Mouse (Mus musculus) left cerebral cortex, adult 18-20 months (tissue): ENCODE measurements around the gene Tmem59l. TPM values are rescaled to one million over a fixed set of nuclear protein-coding genes. Genes with fewer than 3 reads are reported as not detected.

Source experiments
- DNase-seq, 2 experiments: peaks; one replicate each; pipeline ENCODE4 v3.0.0; 2021 to 2022; ENCODE audit warnings: low spot score in 2 of 2, mixed read lengths in 1 of 2
- total RNA-seq, 2 experiments: library from RNA; stranded (reverse); gene quantifications; 2 replicates each; pipeline ENCODE4 v1.2.3; 2021

Gene Tmem59l
- total RNA-seq, 2 experiments from 2014 or later, result 295 to 296 TPM

DNA sequence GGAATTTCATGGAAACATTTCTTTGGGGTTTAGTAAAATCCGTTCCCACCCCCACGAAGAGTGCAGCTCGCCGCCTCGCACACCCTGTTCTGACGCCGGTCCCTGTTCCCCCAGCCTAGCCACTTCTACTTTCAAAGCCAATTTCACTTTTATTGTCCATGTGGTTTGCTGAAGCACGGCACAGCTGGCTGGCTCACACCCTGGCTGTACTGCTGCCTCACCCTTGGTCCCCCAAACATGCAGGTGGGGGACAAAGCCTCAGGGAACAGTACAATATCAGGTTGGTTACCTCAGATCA, 24.7 kb downstream of the Tmem59l start:
- peak; percentile 48 for DNase-seq

DNA sequence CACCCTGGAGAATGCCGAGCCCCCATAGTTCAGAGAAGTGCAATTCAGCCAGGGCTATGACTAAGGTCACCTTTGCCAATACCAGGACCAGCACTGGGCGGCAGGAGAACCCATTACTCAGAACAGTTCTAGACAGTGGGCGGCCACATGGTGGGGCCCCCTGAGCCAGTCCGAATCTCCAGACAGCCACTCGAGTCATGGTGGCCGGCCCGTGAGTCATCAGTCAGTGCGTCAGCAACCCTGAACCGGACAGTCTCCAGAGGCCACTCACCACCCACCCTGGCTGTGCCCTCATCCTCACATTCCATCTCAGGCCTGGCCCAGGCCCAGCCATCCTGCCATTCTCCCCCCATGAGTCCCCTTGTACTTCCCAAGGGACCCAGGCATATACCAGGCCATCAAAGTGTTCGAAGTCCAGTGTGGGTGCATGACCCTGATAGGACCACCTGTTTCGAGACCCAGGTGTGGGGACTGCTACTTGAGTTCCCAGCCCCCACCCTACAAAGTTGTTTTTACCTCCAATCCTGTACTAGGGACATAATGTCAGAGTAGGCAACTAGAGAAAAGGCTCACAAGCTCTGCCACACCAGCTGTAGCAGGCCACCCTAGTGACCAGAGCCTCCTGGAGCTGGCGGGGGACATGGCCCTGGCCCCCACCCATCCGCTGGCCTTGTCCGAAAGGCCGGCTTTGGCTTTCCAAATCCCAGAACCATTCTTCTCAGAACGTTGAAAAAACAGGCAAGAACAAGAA, 25.2 kb downstream of the Tmem59l start:
- no peak for DNase-seq

GRCm38 (mm10) chr8:70460606-70461005, 26.6 kb downstream of the Tmem59l start:
- no peak for DNase-seq

DNA sequence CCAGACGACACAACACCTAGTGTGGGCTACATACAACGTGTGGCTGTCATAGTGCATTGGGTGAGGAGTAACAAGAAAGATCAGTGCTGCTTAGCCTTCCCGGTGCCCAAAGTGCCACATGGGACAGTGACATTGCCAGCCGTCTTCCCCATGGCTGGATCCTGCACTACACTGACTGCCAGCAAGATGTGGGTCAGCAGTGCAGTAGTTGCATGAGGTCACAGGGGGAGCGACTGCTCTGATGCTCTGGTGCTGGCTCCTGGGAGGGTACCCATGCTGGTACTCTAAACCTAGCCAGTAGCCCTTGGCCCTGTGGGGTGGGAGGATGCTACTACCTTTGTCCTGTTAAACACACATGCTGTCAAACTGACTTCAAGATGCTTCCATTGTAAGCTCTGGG, 27.0 kb downstream of the Tmem59l start:
- DNase-seq, result no peak

DNA sequence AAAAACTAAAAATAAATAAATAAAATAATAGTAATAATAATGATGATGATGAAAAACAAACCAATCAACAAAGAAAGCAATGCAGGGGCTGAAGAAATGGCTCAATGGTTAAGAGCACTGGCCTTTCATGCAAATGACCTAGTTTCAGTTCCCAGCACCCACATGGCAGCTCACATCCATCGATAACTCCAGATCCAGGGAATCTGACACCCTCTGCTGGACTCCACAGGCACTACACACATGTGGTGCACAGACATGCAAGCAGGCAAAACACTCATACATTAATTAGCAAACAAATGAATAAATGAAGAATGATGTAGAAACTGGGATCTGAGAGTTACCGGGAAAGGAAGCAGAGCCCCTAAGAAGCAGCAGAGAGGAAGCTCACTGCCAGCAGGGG, 27.5 kb downstream of the Tmem59l start:
- no peak for DNase-seq

- DNase-seq, result no peak
These were observed 28.7 kb downstream of the Tmem59l start for GRCm38 (mm10) chr8:70458462-70458861.

GRCm38 (mm10) chr8:70457882-70458281, 29.3 kb downstream of the Tmem59l start:
- no peak for DNase-seq

GRCm38 (mm10) chr8:70456996-70457395, 30.2 kb downstream of the Tmem59l start:
- no peak for DNase-seq

DNA sequence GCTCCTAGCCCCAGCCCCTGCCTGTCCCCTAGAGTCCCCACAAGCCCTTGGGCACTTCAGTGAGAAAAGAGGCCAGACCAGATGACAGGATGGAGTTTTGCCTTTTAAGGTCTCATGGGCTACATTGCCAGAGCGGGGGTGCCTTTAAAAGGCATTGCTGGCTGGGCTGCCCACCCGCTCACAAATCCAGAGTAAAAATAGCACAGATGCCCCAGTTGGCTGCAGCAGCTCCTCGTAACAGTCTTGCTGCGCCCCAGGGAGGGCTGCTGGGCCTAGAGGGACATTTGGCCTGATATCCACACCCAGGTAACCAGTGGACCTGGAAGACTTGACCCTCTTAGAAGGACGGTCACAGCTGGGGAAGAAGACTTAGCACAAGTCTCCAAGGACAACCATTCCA, 33.3 kb downstream of the Tmem59l start:
- DNase-seq, result peak; percentile 51 to 63

DNA sequence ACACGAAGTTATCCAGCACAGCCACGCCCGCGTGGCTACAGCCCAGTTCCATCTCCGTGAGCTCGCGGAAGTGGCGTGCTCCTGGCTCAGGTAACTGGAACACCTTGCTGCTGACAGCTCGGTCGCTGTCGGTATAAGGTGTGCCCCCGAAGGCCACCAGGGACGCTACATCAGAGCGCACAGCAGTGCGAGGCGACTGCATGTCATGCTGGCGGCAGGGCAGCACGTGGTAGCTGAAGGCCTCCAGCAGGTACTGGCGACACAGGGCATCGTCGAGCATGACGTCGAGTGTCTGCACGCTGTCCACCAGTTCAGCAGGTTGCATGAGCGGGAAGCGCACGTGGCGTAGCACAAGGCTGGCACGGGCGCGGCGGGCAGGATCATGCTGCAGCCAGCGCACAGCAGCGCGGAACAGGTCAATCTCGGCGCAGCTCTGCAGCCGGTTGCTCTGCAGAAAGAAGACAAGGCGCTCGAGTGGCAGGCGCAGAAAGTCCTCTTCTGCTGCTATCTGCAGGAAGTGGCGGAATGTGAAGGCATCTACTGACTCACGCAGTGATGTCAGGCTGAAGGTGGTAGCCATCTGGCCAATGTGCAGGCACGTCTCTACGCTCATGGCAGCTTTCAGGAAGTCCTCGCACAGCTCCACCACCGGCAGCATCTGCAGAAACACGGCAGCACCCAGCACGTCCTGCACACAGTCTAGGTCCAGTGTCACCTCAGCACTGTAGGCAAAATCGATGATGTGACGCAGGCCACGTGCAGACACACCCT, 34.8 kb downstream of the Tmem59l start:
- peak; percentile 52 to 56 for DNase-seq

DNA sequence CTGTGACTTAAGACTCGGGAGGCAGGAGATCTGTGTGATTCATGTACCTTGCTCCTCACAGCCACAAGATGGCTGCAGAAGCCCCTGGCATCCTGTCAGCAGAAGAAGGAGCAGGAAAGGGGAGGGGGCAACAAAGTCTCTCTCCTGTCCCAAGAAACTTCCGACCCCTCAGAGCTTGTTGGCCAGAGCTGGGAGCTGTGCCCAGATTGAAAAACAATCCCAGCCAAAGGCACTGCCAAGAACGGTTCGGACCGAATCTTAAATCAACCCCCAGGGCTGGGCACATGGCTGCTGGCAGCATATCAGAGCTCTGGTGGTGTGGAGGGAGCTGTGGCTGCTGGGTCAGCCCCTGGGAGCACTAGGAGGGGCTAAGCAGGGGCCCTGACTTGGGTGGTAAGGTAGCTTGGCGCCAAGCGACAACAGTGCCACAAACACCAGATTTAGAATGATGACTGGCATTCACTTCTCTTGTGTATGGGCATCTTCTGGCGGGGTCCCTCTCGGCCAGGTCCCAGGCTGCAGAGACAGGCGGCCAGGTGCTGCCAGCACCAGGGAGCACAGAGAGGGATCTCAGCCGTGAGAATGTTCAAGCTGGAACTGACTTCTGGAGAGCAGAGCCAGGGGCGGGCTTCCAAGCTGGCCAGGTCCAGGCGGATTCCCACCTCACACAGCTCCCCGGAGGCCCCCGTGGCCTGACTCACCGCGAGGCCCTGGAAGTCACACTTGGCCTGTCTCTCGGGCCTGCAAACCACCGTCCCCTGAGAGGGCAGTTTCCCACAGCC, 39.3 kb downstream of the Tmem59l start:
- no peak for DNase-seq

DNA sequence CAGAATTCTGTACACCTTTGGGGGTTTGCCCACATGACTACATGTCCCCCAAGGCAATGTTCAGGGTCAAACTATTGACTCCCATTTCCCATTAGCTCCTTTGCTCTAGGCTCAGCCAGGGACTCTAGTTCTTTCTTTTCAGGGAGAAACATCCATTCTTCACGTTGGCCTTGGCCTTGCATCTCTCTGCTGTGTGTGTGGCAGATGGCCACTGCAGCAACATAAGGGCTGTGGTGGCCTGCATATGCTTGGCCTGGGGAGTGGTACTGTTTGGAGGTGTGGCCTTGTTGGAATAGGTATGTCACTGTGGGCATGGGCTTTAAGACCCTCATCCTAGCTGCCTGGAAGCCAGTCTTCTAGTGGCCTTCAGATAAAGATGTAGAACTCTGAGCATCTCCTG, 41.2 kb downstream of the Tmem59l start:
- DNase-seq, result no peak

DNA sequence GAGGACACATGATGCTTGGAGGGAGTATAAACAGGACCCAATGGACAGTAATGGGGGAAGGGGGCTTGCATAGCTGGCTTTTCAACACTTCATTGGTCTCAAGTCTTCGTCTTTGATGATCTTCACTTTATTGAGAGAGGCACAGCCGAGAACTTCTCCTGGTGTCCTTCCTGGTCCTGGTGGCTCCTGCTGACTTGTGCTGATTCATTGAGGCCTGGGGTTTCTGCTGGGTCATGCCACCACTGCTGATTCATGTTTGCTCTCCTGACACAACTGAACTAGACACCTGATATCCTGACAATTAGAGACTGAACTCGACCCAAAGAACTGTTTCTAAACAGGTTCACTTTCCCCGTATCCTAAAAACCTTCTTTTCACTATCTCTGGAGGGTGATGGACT, 43.8 kb downstream of the Tmem59l start:
- DNase-seq, result no peak

DNA sequence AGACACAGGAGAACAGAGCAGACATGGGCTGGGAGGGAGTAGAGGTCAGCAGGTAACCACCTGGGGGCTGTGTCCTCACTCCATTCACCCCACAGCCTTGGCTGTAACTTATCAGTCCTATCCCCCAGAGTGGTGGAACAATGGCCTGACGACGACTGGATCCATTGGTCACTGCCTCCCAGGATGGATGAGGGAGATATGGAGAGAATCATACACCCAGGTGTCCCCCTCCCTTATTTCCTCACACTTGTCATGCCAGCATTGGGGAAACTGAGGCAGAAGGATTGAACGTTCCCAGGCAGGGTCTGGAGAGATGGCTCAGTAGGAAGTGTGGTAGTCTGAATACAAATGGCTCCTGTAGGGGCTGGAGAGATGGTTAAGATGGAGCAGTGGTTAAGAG, 45.6 kb downstream of the Tmem59l start:
- DNase-seq, result no peak

DNA sequence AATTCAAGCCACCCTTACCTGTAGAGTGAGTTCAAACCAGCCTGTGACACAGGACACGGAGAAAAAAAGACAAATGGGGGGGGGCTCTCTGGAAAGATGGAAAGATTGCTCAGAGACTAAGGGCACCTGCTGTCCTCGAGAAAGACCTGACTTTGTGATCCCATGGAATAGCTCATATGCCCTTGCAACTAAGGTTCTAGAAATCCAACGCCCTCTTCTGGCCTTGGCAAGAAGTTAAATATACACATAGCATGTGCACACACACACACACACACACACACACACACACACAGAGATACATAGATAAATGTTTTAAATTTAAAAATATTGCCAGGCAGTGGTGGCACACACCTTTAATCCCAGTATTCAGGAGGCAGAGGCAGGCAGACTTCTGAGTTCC, 46.9 kb downstream of the Tmem59l start:
- DNase-seq, result no peak

- DNase-seq, result no peak
These were observed 47.3 kb downstream of the Tmem59l start for GRCm38 (mm10) chr8:70439848-70440179.

DNA sequence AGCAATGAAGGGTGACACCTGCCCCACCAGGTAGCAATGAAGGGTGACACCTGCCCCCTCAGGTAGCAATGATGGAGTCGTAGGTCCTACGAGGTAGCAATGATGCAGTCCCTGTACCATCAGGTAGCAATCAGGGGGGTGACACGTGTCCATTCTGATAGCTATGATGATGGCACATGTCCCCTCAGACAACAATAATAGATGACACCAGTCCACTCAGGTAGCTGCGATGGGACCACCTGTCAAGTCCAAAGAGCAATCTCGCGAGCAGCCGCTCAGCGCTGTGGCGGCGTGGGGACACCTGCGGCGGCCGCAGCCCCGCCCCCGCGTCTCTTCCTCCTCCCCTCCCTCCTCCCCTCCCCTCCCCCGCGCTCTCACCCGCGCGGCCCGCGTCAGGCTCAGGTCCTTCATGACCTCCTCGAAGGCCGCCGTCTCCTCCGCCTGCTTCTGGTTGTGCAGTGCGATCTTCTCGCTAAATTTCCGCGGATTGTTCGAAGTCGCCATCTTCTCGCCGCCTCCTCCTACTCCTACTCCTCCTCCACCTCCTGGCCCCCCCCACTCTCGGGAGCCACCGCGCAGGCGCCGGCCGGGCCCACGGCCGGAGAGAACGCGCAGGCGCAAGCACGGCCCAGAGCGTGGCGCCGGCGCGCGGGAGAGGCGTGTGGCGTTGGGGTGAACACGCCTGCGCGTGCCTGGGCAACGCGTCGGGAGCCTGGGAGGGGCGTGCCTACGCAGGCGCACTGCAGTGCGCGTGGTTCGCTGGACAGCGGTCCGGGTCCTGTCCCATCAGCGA, 47.9 kb downstream of the Tmem59l start, which contains the start of gene Crtc1:
Gene Crtc1 (minus strand): TSS at position 525 of the 793 bp plus-strand sequence.
- peak; percentile 94 to 96 for DNase-seq

GRCm38 (mm10) chr8:70438423-70438822, 48.7 kb downstream of the Tmem59l start:
- DNase-seq, result no peak

GRCm38 (mm10) chr8:70435156-70435555, 52.0 kb downstream of the Tmem59l start:
- no peak for DNase-seq
